Mouse (Mus musculus): Measurements from ENCODE around the gene Fkbp14. TPM values are rescaled to one million over a fixed set of nuclear protein-coding genes. Genes with fewer than 3 reads are reported as not detected.

Gene Fkbp14
- polyA plus RNA-seq, 1 experiment from 2014 or later = 25.2 TPM

- H3K27me3 ChIP-seq = no peaks in the 10 kb centered on the region; the same call in 1 of the 2 replicates
- WGBS = 73% methylated on average over 14 of the region's 17 CpGs
- peaks cover 25% of the 10 kb centered on the region for H3K4me1 ChIP-seq (replicated peaks)
- H3K9ac ChIP-seq (replicated peaks) = no peak overlapping the region
- H3K4me2 ChIP-seq = no peak overlapping the region
- no peak overlapping the region for H3K27ac ChIP-seq
- no peak for ATAC-seq (ENCODE audit: insufficient number of reproducible peaks, insufficient read depth, low FRiP score, low TSS enrichment, low read depth)
- no peak overlapping the region for H3K4me3 ChIP-seq (replicated peaks)
- H3K9me3 ChIP-seq = no peaks in the 10 kb centered on the region
- no peaks in the 10 kb centered on the region for H3K36me3 ChIP-seq
These were observed 34.9 kb downstream of the Fkbp14 start for GRCm38 (mm10) chr6:54562018-54562809.

GRCm38 (mm10) chr6:54558466-54558865 is 38.6 kb downstream of the Fkbp14 start:
- no peak for ATAC-seq (ENCODE audit: insufficient number of reproducible peaks, insufficient read depth, low FRiP score, low TSS enrichment, low read depth)
- Histone ChIP-seq H3K9ac (replicated peaks) (no peak overlapping the region), H3K27me3 (no peaks in the 10 kb centered on the region), H3K36me3 (no peaks in the 10 kb centered on the region), H3K4me3 (replicated peaks) (no peak overlapping the region), H3K4me2 (no peak overlapping the region), H3K9me3 (no peaks in the 10 kb centered on the region), H3K4me1 (replicated peaks) (peaks cover 10% of the 10 kb centered on the region), H3K27ac (no peak overlapping the region)
- 77% methylated on average over 7 of the region's 7 CpGs for WGBS

DNA sequence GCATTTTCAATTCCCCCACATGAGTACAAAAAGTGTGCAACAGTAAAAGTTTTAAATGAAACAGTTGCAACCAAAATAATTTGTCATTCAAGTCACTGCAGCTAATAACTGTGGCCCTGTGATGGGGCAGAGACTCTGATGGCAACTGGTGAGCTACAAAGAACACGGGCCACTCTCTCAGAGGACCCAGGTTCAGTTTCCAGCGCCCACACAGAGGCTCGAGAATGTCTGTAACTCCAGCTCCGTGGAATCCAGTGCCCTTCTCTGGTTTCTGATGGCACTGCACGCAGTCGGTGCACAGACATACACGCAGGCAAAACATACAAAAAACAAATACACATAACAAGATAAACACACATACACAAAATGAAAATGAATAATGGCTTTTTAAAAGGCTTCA is 39.4 kb downstream of the Fkbp14 start:
- Histone ChIP-seq H3K4me2 (no peak overlapping the region), H3K27ac (no peak overlapping the region), H3K4me3 (replicated peaks) (no peak overlapping the region), H3K36me3 (no peaks in the 10 kb centered on the region), H3K4me1 (replicated peaks) (peaks cover 10% of the 10 kb centered on the region), H3K27me3 (no peaks in the 10 kb centered on the region), H3K9ac (replicated peaks) (no peak overlapping the region), H3K9me3 (no peaks in the 10 kb centered on the region)
- ATAC-seq (ENCODE audit: insufficient number of reproducible peaks, insufficient read depth, low FRiP score, low TSS enrichment, low read depth) = no peak
- WGBS = 94% methylated on average over 7 of the region's 7 CpGs

DNA sequence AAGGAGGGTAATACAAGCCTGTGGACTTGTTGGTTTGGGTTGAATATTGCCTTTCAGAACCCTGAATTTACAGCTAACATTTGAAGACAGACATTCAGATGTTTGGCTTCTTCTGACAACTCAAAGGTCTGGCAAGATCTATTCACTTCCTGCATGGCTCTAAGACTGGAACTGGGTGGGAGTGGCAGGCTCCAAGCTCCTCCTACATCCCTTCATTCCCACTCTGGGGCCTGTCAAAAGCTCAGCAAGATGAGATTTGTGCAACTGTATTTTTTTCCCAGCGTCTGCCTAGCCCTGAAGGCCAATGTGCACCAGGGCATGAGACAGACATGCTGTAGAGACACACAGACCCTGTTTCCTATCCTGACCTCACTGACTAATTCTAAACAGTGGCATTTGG is 41.3 kb downstream of the Fkbp14 start:
- no peak for ATAC-seq (ENCODE audit: insufficient number of reproducible peaks, insufficient read depth, low FRiP score, low TSS enrichment, low read depth)
- Histone ChIP-seq H3K36me3 (no peaks in the 10 kb centered on the region), H3K4me2 (no peak overlapping the region), H3K27ac (no peak overlapping the region), H3K4me3 (replicated peaks) (no peak overlapping the region), H3K9me3 (no peaks in the 10 kb centered on the region), H3K4me1 (replicated peaks) (peaks cover 10% of the 10 kb centered on the region), H3K9ac (replicated peaks) (no peak overlapping the region), H3K27me3 (no peaks in the 10 kb centered on the region)
- 72% methylated on average over 1 of the region's 1 CpGs for WGBS

DNA sequence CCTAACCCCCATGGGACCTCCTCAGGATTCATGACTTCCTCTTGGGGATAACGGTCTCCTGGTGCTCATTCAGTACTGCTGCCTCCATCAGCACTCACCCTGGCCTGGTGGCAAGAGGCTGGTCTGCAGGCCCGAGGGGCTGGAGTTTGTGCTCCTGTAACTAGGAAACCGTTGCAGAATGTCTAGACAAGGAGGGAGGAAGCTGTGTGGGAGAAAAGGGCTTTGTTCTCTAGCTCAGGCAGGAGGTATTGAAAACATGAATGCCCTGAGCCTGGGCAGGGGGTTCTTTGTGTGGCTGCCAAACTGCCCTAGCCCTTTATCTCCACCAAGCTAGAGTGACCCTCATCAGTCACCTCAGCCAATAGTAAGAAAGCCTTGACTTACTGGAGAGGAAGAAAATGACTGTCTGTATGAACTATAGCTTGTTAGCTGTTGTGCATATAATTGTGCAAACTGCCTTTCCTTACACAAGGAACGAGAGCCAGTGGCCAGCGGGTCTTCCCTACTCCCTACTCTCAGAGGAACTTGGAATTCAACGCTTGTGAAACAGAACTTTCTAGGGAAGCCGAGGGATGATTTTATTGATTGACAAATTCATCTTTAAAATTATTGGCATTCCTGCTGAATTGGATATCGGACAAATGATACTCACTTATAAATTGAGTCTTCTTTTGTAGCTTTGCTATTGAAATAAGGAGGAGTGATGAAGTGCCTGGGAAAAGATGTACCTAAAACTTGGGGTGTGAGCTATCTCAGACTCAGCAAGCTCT is 42.6 kb downstream of the Fkbp14 start:
- Histone ChIP-seq H3K4me2 (no peak overlapping the region), H3K27ac (peak overlapping the region; percentile 82), H3K4me3 (replicated peaks) (no peak overlapping the region), H3K27me3 (no peaks in the 10 kb centered on the region), H3K4me1 (replicated peaks) (peaks cover 13% of the 10 kb centered on the region), H3K9ac (replicated peaks) (no peak overlapping the region), H3K36me3 (no peaks in the 10 kb centered on the region), H3K9me3 (no peaks in the 10 kb centered on the region)
- 58% methylated on average over 8 of the region's 8 CpGs for WGBS
- ATAC-seq (ENCODE audit: insufficient number of reproducible peaks, insufficient read depth, low FRiP score, low TSS enrichment, low read depth) = peak; percentile 56

DNA sequence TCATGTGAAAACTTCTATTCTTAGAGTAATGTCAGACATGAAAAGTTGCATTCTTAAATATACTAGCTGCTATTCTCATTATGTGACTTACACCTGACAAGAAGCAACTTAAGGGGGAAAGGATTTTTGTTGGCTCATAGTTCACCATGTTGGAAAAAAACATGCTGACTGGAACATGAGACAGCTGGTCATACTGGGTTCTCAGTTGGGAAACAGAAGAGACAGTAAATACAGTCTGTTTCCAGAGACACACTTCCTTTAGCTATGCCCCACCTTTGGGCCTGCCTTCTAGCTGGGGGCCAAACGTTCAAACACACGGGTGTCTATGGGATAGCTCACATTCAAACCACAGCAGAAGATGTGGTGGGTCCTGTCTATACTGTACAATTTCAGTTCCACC is 43.5 kb downstream of the Fkbp14 start:
- no peaks in the 10 kb centered on the region for H3K9me3 ChIP-seq
- H3K4me1 ChIP-seq (replicated peaks) = peaks cover 19% of the 10 kb centered on the region
- no peaks in the 10 kb centered on the region for H3K27me3 ChIP-seq
- no peaks in the 10 kb centered on the region for H3K36me3 ChIP-seq
- ATAC-seq (ENCODE audit: insufficient number of reproducible peaks, insufficient read depth, low FRiP score, low TSS enrichment, low read depth) = no peak
- H3K4me2 ChIP-seq = no peak overlapping the region
- H3K4me3 ChIP-seq (replicated peaks) = no peak overlapping the region
- H3K9ac ChIP-seq (replicated peaks) = no peak overlapping the region
- 82% methylated on average over 2 of the region's 2 CpGs for WGBS
- peak overlapping the region; percentile 82 for H3K27ac ChIP-seq

DNA sequence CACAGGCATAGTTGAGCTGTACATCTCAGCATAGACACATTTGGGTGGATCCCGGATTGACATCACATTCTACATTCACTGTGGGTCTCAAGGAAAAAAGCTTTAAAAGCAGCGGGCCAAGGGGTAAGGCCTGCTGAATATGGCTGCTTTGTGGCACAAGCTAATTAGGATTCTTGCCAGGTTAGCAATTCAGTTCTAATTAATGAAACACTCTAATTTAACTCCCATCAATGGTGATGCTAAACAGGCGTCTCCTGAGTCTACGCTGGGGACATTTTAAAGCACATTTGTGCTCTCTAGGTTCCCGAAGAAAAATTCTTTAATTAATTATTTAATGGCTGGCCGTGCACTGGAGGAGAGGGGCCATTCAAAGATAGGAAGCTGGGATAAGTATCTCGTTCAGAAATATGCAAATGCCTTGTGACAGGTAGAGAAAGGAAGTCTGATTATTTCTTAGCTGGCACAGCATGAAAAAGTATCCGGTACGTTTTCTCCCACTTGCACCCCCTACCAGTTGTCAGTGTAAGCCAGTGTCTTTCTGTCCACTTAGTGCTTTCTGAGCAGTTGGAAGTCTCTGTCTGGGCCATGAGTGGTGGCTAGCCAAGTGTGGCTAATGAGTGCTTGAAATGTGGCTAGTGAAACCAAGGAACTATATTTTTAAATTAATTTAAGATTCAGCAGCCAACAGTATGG is 44.2 kb downstream of the Fkbp14 start:
- no peak overlapping the region for H3K4me2 ChIP-seq
- no peak overlapping the region for H3K27ac ChIP-seq
- no peaks in the 10 kb centered on the region for H3K9me3 ChIP-seq
- peaks cover 19% of the 10 kb centered on the region for H3K4me1 ChIP-seq (replicated peaks)
- H3K27me3 ChIP-seq = no peaks in the 10 kb centered on the region
- H3K36me3 ChIP-seq = no peaks in the 10 kb centered on the region
- WGBS = 71% methylated on average over 9 of the region's 9 CpGs
- H3K4me3 ChIP-seq (replicated peaks) = no peak overlapping the region
- no peak for ATAC-seq (ENCODE audit: insufficient number of reproducible peaks, insufficient read depth, low FRiP score, low TSS enrichment, low read depth)
- H3K9ac ChIP-seq (replicated peaks) = no peak overlapping the region

DNA sequence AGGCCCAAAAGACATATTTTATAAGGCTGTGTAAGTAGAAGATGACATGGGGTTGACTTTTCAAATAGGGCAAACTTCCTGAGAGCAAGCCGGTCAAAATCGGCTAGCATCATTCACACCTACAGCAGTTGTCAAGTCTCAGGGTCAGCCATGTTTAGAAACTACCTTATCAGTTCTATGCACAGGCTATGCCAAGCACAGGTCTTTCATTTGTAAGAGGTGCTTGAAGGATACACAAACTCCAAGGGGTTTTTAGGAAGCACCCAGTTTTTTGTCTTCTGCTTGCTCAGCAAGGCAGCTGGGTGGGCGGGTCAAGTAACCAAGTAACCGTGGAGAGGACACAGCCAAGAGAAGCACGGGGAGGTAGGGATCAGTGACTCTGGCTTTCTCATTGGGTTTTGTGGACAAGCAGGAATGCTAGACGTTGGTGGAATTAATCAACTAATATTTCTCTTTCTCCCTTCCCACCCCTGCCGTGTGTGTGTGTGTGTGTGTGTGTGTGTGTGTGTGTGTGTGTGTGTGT is 46.2 kb downstream of the Fkbp14 start:
- peaks cover 21% of the 10 kb centered on the region for H3K4me1 ChIP-seq (replicated peaks)
- WGBS = 70% methylated on average over 6 of the region's 7 CpGs

DNA sequence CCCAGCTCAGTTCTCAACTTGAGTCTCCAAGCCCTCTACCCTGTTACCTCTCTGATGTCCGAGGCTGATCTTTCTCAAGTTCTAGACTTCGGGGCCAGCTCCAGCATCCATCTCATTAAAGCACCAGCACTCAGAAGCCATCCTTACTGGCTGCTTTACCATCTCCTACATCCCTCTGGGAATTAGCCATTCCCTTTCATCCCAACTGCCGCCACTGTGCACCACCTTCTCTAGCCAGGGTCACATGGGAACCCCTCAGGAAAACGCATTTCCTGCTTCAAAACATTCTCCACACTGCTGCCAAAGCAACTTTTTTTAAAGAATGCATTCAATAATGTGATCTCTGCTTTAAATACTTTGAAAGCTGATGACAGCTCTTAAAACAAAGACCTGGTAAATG is 47.8 kb downstream of the Fkbp14 start:
- Histone ChIP-seq H3K27ac (no peak overlapping the region), H3K4me3 (replicated peaks) (no peak overlapping the region), H3K4me1 (replicated peaks) (peaks cover 24% of the 10 kb centered on the region), H3K9ac (replicated peaks) (no peak overlapping the region), H3K36me3 (no peaks in the 10 kb centered on the region), H3K27me3 (no peaks in the 10 kb centered on the region), H3K9me3 (no peaks in the 10 kb centered on the region), H3K4me2 (no peak overlapping the region)
- ATAC-seq (ENCODE audit: insufficient number of reproducible peaks, insufficient read depth, low FRiP score, low TSS enrichment, low read depth) = no peak
- 45% methylated on average over 4 of the region's 4 CpGs for WGBS

More for the DNA sequence above, 46.2 kb downstream of the Fkbp14 start:
- no peak overlapping the region for H3K4me2 ChIP-seq
- no peak overlapping the region for H3K4me3 ChIP-seq (replicated peaks)
- H3K27ac ChIP-seq = no peak overlapping the region
- H3K9me3 ChIP-seq = no peaks in the 10 kb centered on the region
- H3K9ac ChIP-seq (replicated peaks) = no peak overlapping the region
- no peak for ATAC-seq (ENCODE audit: insufficient number of reproducible peaks, insufficient read depth, low FRiP score, low TSS enrichment, low read depth)
- H3K36me3 ChIP-seq = no peaks in the 10 kb centered on the region
- no peaks in the 10 kb centered on the region for H3K27me3 ChIP-seq

- Histone ChIP-seq H3K9ac (replicated peaks) (no peak overlapping the region), H3K36me3 (no peaks in the 10 kb centered on the region), H3K27ac (no peak overlapping the region), H3K27me3 (no peaks in the 10 kb centered on the region), H3K4me2 (no peak overlapping the region), H3K4me1 (replicated peaks) (peaks cover 18% of the 10 kb centered on the region), H3K4me3 (replicated peaks) (no peak overlapping the region), H3K9me3 (no peaks in the 10 kb centered on the region)
- no peak for ATAC-seq (ENCODE audit: insufficient number of reproducible peaks, insufficient read depth, low FRiP score, low TSS enrichment, low read depth)
- WGBS = 73% methylated on average over 13 of the region's 13 CpGs
These were observed 48.6 kb downstream of the Fkbp14 start for GRCm38 (mm10) chr6:54548314-54549019.

Data from limb, embryonic 12.5 days (tissue).